Mouse (Mus musculus) frontal cortex, postnatal 10 days (tissue): ENCODE measurements around the gene Adap2.
A peak's percentile ranks its signal among the peaks of the same experiment; 100 is the strongest.
"Not testable (repeated sequence)": the region's sequence is repeated elsewhere in the genome, so short reads cannot be mapped to it uniquely, and the experiment has no call there.

Source experiments
- DNase-seq, 2 experiments: peaks; one replicate each; pipeline ENCODE4 v3.0.0; 2022; ENCODE audit warnings: low spot score in 2 of 2, mixed read lengths in 1 of 2

Adap2 gene

DNA sequence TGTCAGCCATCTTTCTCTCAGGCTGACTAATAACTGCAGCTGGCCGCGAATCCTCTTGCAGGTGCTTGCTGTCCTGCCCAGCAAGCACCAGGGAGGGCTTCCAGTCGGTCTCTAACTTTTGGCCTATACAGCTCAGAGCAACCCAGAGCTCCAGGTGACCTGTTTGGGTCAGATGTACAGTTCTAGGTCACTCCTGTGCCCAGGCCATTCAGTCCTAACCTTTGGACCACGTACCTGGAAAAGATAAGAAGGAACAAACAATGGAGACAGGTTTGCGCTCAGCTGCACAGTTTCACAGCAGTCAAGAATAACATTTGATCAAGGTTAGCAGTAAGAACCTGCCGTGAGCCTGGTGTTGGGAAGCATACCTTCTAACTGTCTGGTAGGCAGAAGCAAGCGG, 5.1 kb downstream of the Adap2 start:
- DNase-seq = no peak

DNA sequence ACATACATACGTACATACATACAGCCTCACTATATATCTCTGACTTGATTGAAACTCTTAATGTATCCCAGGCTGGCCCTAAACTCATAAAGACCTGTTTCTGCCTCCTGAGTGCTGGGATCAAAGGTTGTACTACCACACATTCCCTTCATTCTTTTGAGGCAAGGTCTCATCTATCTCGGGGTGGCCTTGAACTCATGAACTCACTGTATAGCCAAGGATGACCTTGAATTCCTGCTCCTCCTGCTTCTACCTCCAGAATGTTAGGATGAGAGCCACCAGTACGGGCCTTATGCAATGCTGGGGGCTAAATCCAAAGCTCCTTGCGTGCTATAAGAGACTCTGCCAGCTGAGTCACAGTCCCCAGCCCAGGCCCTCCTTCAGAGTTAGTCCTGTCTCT, 7.1 kb downstream of the Adap2 start:
- no peak for DNase-seq

DNA sequence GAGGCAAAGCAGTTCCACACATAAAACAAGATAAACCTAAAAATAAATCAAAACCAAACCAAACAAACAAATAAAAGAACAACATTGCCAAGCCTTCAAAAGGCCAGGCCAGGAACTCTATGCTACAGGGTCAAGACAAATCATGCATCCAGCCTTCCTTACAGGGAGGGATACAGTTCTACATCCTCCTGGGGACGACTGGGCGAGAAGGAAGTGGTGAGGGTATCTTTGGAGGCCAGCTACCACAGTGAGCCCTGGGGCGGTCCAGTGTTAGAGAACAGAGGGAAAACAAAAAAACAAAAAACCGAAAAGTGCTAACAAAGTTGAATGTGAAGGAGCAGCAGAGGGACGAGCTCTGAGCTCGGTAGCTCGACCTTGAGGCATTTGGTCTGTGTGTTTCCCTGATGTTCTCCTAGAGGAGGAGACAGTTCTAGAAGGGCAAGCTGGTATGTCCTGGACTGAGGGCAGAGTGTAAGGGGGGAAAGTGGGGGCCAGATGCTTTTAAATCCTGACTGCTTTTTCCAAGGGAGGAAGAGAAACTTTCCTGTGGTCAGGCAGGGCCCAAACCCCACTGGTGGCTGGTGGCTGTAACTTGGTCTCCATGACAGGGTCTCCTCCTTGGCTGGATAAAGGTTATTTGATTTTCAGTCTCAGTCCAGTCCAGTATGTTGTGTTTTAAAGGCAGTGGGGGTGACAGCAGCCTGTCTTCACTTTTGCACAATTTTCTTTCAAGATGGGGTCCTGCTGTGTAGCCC, 9.6 kb downstream of the Adap2 start:
- DNase-seq = no peak

DNA sequence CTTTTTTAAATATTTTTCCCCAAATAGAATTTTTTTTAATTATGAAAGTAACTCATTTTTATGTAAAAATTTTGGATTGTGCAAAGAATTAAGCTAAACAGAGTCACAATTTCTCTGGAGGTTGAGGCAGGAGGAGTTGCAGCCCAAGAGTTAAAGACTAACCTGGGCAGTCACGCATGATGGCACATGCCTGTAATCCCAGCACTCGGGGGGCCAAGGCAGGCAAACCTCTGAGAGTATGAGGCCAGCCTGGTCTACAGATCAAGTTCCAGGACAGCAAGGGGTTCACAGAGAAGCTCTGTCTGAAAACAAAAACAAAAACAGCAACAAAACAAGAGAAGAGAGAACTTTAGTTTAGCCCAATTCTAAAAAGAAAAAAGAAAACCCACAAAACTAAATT, 10.3 kb downstream of the Adap2 start:
- DNase-seq = no peak

GRCm38 (mm10) chr11:80168121-80168520, 14.2 kb downstream of the Adap2 start:
- DNase-seq = no peak

- no peak for DNase-seq
These were observed 14.8 kb downstream of the Adap2 start for GRCm38 (mm10) chr11:80168611-80169249.

- DNase-seq = no peak
These were observed 15.7 kb downstream of the Adap2 start for GRCm38 (mm10) chr11:80169629-80170028.

GRCm38 (mm10) chr11:80170351-80170750, 16.4 kb downstream of the Adap2 start:
- no peak for DNase-seq

DNA sequence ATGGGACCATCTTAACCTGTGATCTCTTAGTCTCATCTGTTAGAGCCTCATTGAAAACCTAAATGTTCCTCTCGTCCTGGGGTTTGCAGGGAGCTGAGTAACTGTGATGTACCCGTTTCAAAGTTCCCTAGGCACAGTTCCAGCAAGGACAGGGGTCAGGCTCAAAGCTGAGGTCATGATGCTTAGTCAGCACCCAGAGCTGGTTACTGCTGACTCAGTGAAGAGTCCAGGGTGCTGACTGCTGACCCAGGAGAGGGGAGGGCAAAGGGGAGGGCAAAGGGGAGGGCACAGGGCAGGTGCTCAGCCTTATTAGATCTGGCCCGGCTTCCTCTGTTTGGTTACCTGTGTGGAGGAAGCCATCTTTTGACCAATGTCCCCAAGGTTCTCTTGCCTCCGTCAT, 18.0 kb downstream of the Adap2 start:
- no peak for DNase-seq

DNA sequence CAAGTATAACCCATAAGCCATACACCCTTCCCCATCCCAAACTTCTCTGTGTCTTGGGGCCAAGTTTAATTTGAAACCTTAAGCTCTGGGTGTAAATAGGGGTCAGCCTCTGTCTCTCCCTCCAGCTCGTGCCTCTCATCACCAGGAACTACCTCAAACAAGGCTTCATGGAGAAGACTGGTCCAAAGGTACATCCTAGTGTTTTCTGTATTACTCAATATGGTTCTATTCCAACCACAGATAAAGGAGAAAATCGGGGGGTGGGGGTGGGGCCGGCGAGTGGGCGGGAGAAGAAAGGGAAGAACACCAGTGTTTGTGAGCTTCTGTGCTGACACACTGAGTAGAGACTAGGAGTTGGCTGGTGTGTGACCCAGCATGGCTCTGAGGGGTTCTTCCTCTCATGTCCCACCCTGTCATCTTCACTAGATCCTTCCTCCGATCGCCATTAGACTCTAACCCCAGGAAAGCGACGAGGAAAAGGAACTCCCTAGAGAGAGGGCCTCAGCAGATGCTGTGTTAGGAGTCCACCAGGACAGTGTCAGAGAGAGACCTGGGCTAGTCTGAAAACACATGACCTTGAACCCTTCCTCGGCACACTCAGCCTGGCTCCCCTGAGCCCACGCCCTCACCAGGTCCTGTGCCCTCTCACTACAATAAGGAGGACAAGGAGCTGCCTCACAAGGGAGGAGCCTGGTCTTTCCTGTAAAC, 20.2 kb downstream of the Adap2 start:
- DNase-seq = no peak

- DNase-seq = peak; percentile 20 to 33
These were observed 23.3 kb downstream of the Adap2 start for GRCm38 (mm10) chr11:80176911-80177895.

- no peak for DNase-seq
These were observed 24.4 kb downstream of the Adap2 start for GRCm38 (mm10) chr11:80178316-80178715.

- DNase-seq = no peak
These were observed 27.3 kb downstream of the Adap2 start for GRCm38 (mm10) chr11:80181021-80181749.

GRCm38 (mm10) chr11:80183054-80183704, 29.3 kb downstream of the Adap2 start:
- DNase-seq = not testable (repeated sequence)

DNA sequence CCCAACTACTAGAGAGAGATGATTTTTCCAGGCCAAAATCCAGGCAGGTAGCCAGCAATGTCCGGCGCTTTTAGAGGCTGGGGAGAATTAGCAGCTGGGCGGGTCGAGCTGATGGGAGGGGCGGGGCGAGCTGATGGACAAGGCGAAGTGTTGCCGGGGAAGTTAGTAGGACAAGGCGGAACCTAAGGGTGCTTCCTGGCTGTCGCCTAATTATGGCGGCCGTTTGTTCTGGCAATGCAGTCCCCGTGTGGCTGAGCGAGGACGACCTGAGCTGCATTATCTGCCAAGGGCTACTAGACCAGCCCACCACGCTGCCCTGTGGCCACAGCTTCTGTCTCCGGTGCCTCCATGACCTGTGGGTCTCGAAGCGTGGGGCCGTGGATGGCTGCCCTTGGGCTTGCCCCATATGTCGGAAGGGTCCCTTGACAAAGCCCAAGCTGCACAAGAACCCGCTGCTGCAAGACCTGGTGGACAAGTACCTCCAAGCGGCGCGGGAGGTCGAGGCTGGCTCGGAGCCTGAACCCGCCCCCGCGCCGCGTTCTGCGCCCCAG, 29.9 kb downstream of the Adap2 start, which contains the start of gene Rnf135:
TSS of gene Rnf135 (plus strand) at position 147 of the 551 bp plus-strand sequence.
- DNase-seq = peak; percentile 66 to 74

DNA sequence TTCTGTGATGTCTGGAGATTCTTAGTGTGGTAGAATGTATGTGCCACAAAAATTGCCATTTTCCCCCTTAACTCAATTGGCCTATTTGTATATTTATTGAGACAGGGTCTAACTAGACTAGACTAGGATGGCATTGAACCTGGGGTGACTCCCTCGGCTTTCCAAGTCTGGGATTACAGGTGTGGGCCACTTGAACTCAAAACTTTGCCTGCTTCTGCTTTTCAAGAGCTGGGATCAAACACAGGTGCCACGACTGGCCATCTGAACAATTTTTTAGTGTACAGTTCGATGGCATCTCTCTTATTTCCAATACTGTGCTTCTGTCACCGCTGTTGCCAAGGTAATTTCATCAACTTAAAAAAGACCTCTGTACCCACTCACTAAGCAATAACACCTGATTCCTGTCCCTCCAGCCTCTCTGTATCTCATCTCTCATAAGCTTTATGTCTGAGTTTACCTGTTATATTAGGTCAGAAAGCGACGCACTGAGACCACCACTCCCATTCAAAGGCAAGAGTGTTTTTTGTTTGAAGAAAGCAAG, 30.7 kb downstream of the Adap2 start:
- DNase-seq = no peak

DNA sequence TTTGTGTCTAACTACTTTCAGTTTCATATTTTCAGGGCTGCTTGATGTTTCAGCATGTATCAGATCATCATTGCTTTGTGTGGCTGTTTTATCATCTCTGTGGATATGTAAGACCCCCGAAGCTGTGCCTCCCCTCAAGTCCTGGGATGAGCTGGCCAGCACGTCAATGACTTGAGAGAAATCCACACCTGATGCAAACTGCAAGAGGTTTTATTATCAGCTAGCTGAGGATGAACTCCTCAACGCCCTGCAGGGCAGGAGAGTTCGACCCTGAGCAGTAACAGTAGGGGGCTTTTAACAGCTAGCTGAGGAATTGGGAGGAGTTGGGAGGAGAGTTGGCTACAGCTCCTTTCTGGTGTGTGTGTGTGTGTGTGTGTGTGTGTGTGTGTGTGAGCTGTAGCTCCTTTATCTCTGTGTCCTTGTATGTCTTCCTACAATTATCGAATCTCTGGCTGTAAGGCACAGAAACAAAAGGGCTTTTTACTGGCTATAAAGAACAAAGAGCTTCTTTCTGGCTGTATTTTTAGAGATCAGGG, 31.6 kb downstream of the Adap2 start:
- not testable (repeated sequence) for DNase-seq

- no peak for DNase-seq
These were observed 36.4 kb downstream of the Adap2 start for GRCm38 (mm10) chr11:80190280-80190679.

GRCm38 (mm10) chr11:80193827-80194226, 39.9 kb downstream of the Adap2 start:
- DNase-seq = no peak
